Mouse (Mus musculus) brain, embryonic 18.5 days (tissue): Measurements from ENCODE around the gene Peli1.

Experiments
- DNase-seq: peaks from one replicate; pipeline ENCODE4 v3.0.0-alpha.2; 2012; ENCODE audit warnings: low read depth, low spot score

Peli1 gene

DNA sequence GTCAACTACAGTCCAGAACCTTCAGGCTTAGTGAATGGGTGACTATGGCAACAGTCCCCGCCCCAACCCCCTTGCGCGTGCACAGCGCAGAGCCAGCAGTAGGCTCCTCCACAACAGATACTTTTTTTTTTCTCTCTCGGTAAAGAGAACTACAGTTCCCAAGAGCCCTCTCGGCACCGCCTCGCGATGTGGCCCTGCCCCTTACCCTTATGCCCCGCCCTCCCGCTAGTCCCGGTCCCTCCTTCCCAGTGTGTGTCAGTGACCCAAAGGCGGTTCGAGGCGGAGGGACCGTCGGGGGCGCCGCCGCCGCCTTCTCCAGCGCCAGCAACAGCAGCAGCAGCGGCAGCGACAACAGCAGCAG is at the start of gene Peli1:
Gene Peli1, plus strand, starts transcription at position 225 of the 361 bp plus-strand sequence.
- DNase-seq: peak; percentile 93

DNA sequence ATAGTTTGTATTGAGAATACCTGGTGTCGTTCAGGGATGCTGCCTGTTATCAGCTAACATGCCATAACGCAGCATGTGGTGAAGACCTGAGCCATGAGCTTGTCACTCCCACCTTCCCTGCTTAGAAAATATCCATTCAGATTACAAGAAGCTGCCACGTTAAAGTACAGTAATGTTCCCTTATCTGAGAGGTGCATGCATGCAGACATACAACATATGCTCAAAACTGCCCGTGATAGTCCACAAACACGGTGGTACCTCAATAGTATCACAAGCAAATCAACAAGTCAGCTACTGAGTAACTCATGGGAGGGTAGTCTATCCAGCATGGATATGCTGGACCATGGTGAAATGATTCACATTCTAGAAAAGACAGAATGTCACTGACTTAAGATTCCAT is 48.5 kb upstream of the Peli1 start:
- DNase-seq: no peak

DNA sequence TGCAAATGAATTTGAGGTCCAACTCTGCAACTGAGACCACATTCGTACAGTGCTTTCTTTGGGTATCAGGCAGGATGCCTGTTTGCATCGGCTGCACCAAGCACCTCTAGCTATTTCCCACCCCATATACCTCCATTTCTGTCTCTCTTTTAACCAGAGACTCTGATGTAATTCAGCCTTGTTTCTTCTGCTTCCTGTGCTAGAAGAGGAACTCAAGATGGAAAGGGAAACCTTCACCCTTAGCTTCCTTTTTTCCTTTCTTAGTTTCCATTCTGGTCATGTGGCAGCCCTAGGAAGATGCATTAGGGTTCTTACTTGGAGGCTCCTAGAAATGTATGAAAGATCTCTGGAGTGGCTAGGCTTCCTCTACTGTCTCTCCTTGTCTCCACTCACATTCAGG is 44.9 kb upstream of the Peli1 start:
- no peak for DNase-seq

DNA sequence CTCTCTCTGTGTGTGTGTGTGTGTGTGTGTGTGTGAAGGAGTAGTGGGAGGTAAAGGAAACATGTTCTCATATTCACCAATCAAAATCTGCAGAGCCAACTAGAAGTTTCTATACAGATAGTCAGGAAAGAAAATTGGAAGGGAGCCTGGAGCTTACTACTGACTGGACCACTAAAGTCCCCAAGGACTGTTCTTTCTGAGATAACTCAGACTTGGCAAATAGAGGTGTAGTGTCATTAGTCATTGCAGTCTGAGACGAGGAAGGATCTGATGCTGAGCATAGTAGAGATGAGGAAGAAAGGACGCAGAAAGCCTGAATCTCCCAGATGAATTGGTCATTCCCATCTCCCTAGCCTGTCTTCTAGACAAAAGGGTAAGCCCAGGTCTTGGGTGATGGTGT is 43.2 kb upstream of the Peli1 start:
- DNase-seq: no peak

DNA sequence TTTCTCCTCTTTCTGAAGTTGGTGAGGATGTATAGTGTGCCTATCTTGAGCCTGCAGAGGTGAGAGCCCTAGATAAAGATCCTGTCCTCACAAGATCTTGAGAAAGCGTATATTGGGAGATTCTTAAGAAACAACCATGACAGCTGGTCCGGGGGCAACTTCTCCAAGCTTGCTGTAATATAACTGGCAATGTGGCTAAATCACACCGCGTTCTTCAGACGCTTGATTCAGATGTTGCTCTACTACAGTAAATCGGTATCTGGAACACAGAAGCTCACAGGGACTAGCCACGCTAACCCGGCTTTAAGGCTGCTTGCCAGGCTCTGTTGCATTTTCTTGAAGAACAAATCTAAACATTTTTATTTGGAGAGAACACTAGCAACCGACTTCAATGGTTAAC is 39.4 kb upstream of the Peli1 start:
- DNase-seq: no peak

DNA sequence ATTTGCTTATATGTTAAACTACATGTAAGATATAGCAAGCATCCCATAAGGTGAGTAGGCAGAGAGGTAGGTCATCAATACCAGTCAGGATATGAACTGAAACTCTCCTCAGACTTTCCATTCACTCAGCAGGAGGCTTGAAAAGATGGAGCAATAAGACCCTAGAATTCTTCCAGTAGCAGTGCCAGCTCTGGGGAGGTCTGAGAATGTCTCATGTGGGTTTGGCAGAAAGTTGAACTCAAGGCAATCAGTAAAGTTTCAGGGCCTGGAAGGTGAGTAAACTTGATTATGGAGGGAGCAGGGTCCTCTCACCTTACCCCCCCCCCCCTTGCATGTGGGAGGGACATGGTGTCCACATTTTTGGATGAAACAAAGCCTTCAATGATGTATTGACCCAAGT is 36.5 kb upstream of the Peli1 start:
- no peak for DNase-seq

DNA sequence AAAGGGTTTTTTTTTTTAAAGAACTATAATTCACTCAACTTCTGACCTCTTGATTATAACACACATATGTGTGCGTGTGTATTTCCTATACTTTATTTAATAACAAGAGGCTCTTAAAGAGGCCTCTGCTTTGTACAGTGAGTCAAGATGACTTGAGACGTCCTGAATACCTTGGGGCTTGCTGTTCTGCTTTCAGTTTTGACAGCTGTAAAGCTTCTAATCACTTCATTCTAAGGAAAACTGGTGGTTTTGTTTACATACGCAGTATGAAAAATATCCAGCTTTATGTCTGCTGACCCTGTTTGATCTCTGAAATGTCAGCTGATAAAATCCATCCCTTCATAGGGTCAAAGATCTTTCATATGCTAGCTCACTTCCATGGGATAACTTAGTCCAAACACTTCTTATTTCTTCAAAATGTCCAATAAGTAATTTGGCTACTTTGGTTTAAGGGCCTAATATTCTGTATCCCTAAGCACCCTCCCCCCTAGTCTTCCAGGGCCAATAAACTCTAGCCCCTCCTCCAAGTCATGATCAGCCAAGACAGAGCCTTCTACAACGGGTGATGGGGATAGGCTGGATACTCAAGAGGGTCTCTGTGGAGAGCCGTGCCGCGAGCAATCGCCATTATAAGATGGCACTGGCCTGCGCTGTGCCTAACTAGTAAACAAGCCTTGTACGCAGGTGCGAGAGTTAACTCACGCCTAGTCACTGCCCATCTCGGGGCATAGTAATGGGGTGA is 34.8 kb upstream of the Peli1 start:
- DNase-seq: no peak

DNA sequence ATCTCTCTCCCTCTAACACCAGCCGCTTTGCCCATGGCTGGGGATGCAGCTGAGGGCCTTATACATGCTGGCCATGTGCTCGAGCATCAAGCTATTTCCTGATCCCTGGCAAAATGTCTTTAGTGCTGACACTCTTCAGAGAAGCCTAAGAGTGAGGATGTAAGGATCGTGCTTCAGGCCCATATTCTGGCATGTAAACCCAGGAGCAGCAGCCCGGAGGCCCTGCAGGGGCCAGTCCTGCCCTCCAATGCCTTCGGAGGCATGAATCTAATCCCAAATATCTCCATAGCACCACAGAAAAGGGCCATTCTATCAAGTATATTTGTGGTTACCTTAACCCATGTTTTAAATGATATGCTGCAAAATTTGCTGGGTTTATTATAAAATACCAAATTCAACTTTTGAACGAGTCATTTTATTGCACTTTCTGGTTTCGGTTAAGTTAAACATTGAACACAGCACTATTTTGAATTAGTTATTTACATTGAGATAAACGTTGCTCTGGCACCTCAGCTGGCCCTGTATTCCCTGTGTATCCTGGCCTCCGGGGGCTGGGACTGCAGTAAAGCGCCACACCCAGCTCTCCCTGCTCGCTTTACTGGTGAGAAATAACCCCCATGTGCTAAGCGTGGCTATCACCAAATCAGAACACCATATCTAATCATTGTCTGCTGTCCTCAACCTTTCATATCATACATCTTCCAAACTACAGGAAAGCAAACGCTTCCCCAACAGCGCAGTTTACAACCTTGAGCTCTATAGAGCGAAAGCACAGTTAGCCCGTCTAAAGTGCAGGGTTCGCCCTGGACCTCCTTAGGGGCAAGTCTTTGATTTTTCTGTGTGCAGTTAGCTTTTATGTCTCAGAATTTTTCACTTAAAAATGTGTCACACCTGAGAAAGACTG is 33.3 kb upstream of the Peli1 start:
- no peak for DNase-seq

DNA sequence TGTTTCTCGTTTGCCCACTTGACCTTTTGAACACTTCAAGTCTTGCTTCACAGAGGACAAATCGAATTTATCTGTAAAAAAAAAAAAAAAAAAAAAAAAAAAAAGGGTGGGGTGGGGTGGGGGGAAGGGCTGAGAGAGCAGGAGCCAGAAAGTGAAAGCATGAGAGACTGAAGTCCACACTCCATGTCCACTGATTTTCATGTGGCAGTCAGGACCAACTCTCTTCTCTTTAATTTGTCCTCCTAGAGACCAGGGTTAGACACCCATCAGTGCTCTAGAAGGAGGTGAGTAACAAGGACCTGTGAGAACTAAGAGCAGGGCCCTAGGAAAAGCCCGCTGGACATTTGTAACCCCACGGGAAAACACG is 32.7 kb upstream of the Peli1 start:
- no peak for DNase-seq

DNA sequence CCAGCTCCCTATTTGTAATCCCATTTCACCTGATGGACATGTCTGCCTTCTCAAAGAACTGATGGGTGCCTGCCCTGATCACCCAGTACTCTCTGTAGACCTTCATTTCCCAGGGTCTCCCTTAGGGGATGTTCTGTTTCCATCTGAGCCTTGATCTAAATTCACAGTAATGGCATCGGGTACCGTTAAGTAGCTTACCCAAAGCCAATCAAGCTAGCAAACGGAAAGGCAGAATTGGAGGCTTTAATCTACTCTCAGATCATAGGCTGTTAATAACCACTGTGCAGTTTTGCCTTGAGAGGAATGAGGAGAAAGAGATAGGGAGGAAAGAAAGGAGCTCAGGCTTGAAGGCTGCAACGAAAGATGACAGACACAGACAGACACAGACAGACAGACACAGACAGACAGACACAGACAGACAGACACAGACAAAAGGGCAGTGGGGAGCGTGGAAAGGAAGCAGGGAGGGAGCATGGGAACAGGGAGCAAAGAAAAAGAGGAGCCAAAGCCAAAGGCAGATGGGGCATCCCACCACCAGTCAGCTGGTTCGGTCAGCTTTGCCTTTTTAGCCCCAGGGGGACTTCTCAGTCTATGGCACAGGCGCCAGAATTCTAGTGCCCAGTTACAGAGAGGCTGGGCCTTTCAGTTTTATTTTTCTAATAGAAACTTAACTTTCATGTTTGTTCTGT is 30.6 kb upstream of the Peli1 start:
- DNase-seq: no peak

DNA sequence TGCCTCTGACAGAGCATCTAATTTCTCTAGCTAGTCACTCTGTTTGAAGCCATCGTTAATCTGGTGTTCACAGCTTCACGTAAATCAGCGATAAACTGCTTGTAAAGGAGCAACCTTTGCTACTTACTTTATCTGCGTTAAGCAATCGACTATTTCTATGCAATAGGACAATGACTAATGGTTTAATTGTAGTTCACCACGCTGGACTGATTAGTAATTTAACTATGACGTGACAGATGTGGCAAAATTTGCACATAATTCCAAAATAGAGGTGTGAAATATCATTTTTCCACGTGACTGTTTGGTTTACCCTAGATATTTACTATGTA is 30.1 kb upstream of the Peli1 start:
- DNase-seq: no peak

DNA sequence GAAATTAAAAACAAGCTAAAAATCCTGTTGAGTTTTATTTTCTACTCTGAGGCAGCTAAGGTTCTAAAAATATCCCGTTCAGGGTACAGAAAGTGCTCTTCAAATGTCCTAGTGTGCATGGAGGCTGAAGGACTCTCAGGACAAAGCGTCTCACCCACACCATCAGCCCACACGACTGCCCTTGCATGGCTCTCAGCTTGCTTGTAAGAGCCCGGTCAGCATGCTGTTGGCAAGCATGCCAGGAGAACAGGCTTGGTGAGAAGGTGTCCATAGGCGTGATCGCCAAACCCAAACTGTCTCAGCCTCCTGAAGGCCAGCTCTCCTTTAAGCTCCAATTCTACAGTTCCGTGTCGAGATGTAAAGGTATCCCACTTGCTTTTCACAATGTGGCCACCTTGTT is 29.7 kb upstream of the Peli1 start:
- no peak for DNase-seq

DNA sequence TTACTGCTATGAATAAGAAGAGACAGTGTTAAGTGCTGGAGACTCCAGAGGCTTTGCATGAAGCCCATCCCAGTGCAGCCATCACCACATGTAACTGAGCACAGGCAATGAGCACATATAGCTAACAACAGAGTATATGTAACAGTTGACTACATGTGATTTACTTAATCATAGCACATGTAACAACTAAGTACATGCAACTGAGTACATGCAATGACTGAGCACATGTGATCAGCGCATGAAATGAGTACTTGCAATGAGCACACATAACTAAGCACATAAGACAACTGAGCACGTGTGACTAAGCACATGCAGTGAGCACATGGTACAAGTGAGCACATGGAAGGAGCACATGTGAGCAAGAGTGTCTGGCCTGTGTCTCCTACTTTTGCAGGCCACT is 29.0 kb upstream of the Peli1 start:
- DNase-seq: no peak

DNA sequence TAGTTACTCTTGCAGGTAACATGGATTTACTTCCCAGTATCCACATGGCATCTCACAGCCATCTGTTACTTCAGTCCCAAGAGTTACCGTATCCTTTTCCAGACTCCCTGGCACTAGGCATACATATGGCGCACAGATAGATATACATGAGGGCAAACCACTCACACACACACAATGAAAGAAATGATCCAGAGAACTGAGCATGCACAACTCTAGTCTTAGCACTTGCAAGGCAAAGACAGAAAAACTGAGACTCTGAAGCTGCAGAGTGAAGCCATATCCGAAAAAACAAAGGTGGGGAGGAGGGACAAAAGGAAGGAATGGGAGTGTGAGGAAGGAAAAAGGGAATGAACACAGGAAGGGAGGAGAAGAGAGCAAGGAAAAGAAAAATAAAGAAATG is 27.8 kb upstream of the Peli1 start:
- no peak for DNase-seq

DNA sequence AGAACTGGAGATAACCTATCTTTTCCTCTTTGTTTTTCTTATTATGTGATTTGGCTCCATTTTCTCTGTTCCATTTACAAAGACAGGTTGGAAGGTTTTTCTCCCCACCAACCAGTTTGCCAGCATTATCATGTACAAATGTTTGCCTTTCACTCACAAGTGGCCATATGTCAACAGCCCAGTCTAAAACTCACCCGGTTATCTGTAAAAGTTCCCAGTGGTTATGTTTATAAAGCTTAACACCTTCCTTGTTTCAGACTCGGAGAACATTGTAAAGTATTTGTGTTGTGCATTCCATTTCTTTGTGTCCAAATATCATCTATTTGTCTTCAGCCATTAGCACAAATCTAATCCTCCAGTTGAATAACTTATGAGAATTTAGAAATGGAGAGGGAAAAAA is 11.7 kb upstream of the Peli1 start:
- no peak for DNase-seq

DNA sequence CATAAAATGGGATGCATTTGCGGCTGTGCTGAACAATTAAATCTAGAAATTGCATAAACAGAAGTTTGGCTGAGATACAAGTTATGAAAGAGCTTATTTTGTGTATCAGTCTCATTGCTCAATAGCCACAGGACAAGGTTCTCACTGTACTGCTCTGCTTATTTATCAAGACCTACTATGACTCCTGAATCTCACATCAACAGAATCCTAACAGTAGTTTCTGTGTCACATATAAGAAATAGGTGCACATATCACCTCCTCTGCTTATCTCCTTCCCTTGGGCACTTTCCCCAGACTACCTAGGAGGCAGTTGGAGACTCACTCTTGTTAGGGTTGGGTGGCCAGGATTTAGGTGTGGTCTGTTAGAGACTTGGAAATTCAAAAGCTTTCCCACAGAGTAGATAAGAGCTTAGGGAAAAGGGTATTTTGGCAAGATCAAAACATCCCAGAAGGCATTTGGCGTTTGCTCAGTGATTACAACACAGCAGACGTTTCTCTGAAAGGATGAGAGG is 11.2 kb upstream of the Peli1 start:
- no peak for DNase-seq

DNA sequence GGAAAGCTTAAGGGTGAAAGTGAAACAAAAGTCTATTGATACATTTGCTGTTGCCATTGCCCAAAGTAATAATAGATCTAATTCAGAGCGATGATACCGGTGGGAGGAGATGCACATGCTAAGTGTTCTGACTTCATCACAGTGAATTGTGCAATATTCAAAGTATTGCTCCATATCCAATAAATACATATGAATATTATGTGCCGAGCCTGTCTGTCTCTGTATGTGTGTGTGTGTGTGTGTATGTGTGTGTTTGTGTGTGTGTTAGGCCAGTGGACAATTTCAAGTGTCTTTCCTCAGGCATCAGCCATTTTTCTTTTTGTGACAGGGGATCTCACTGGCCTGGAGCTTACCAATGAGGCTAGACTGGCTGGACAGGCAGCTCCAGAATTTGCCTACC is 9.9 kb upstream of the Peli1 start:
- no peak for DNase-seq

DNA sequence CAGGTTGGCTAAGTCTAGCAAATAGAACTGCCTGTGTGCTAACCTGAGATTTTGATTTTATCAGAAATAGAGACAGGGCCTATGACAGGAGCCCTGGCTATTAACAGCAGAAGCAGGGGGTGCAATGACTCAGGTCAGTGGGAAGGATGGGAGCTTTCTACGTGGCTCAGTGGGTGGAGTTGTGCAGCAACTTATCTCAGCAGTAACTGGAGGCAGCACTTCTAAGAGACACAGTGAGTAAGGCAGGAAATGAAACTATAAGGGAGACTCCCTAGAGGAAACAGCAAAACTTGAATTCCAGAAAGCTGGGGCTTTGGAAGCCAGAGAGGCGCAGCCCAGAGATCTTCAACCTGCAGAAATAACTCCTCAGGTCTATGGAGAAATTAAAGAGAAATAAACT is 8.4 kb upstream of the Peli1 start:
- DNase-seq: no peak

DNA sequence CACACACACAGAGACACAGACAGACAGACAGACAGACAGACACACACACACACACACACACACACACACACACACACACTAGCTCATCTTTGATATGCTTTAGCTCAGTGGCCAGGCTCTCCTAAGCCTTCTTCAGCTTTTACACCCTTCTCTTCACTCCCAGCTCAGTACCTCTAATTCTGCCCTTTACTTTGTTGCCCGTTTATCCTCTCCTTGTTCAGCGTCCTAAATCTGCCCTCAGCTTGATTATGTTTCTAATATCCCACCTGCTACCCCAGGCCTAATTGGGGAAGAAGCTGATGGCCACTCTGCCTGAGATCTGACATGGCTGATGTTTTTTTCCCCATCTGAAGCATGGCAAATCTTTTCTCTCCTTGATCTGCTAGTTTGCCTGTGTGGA is 2.7 kb upstream of the Peli1 start:
- no peak for DNase-seq

DNA sequence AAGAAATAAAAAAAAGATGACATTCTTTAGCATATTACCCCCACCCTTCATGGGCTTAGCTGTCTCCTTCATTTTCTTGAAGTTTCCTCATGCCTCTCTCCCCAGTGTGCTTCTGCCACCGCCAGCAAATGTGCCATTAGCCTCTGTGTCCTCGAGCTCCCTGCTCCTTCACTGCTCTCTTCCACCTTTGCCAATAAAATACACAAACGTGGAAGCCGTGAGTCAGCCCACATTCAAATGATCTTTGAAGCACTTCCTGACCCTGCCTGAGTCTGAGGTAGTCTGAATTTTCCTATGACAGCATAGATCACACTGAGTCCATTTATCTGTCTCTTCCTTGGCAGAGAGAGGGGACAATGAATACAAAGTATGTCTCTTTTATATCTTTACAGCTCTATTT is 1.5 kb upstream of the Peli1 start:
- no peak for DNase-seq

DNA sequence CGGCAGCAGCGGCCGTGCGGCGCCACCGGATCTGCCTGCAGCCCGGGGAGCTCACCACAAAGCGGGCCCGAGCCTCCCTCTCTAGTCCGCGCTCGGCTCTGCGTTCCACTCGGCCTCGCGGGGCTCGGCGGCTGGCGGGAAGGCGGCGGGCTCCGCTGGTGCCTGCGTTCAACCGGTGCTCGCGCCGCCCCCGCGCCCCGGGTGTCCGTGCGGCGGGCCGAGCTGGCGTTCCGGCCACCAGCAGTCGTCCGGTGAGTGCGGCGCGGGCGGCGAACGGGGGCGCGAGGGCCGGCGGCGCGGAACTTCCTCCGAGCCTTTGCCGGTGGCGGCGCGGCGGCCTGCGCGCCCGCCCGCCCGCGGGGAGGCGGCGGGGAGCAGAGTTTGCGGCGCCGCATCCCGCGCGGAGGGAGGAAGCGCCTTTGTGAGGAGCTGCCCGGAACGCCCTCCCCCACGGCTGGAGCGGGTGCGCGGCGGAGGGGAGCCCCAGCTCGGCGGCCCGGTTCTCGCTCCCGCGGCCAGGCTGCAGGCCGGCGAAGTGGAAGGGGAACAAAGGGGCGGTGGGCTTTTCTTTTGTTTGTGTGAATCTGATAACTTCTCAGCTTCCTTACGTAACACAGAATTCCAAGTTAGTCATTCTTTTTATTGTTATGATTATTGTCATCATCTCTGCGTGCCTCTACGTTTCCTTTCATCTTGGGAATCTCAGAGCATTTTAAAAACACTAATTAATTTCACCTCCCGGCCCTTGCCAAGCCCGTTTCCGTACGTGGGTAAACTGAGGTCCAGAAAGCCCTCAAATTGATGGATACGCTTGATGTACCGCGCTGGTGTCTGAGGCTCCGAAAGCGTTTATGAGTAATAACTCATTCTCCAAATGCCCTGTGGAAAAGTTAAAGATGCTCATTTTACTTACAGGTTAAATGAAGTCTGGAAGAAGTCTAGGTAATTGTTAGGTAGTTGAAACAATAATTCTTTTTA is 626 bp downstream of the Peli1 start:
- peak; percentile 14 for DNase-seq
